Mouse (Mus musculus) erythroblast, embryonic 14.5 days (primary cell): Measurements from ENCODE around the gene Bms1. TPM values are rescaled to one million over a fixed set of nuclear protein-coding genes. Genes with fewer than 3 reads are reported as not detected.
A peak's percentile ranks its signal among the peaks of the same experiment; 100 is the strongest.

Experiments used
- H3K27me3 ChIP-seq: 2 replicates; pipeline ENCODE4 v1.6.1; 2012; ENCODE audit warnings: inconsistent platforms; ENCODE audit not compliant: control insufficient read depth
- H3K36me3 ChIP-seq: 2 replicates; pipeline ENCODE4 v1.6.1; 2012; ENCODE audit warnings: mild to moderate bottlenecking, inconsistent platforms; ENCODE audit not compliant: control insufficient read depth
- H3K4me1 ChIP-seq: 2 replicates; pipeline ENCODE4 v1.6.1; 2012; ENCODE audit warnings: inconsistent platforms; ENCODE audit not compliant: control insufficient read depth
- H3K4me3 ChIP-seq: replicated peaks from 2 replicates; pipeline ENCODE3; 2012; ENCODE audit warnings: moderate library complexity, mild to moderate bottlenecking, inconsistent platforms
- H3K9me3 ChIP-seq: 2 replicates; pipeline ENCODE4 v1.6.1; 2012; ENCODE audit warnings: low read length, inconsistent platforms, mixed read lengths; ENCODE audit not compliant: control insufficient read depth
- GATA1 ChIP-seq: IDR thresholded peaks from 2 replicates; pipeline ENCODE4 v1.6.1; 2012; ENCODE audit warnings: low read length, inconsistent platforms, mixed read lengths
- TAL1 ChIP-seq: IDR thresholded peaks from 3 replicates; pipeline ENCODE4 v1.6.1; 2012; ENCODE audit warnings: low read length, inconsistent platforms, mixed read lengths
- polyA plus RNA-seq: library from polyadenylated mRNA; stranded (reverse); fragments of >175 nt; gene quantifications from 2 replicates; pipeline ENCODE4 v1.2.3, GENCODE M21; 2012

The Bms1 gene
- 0.55 and 1.0 TPM in 2 replicates for polyA plus RNA-seq

GRCm38 (mm10) chr6:118419050-118419920 lies at the start of gene Bms1:
Gene Bms1, minus strand, starts transcription at chr6:118419474.
- H3K4me3 ChIP-seq = peak within 1 kb of the TSS; percentile 97
- no peaks in the 10 kb centered on the region for H3K27me3 ChIP-seq
- no peaks in the 10 kb centered on the region for H3K9me3 ChIP-seq
- peaks cover 19% of the 10 kb centered on the region for H3K4me1 ChIP-seq
- peaks cover 34% of the 10 kb centered on the region for H3K36me3 ChIP-seq
- TF ChIP-seq TAL1 (no peak), GATA1 (no peak)

- Histone ChIP-seq H3K4me1 (no peaks in the 10 kb centered on the region), H3K36me3 (no peaks in the 10 kb centered on the region; the same call in 1 of the 2 replicates), H3K27me3 (no peaks in the 10 kb centered on the region), H3K4me3 (no peak overlapping the region), H3K9me3 (no peaks in the 10 kb centered on the region)
- TF ChIP-seq TAL1 (no peak), GATA1 (no peak)
Measured at GRCm38 (mm10) chr6:118462069-118462705, 42.9 kb upstream of the Bms1 start.

GRCm38 (mm10) chr6:118457726-118458125 lies 38.5 kb upstream of the Bms1 start:
- Histone ChIP-seq H3K27me3 (no peaks in the 10 kb centered on the region), H3K4me3 (no peak overlapping the region), H3K4me1 (peaks cover 13% of the 10 kb centered on the region), H3K36me3 (no peaks in the 10 kb centered on the region), H3K9me3 (no peaks in the 10 kb centered on the region)
- TF ChIP-seq GATA1 = no peak
- TF ChIP-seq TAL1 = no peak

GRCm38 (mm10) chr6:118455042-118455631 lies 35.9 kb upstream of the Bms1 start, which contains the start of gene Zfp248:
Gene Zfp248, minus strand, starts transcription at chr6:118455528.
- TF ChIP-seq GATA1 = no peak
- TF ChIP-seq TAL1 = no peak
- Histone ChIP-seq H3K36me3 (no peaks in the 10 kb centered on the region), H3K4me3 (peak within 1 kb of the TSS; percentile 68), H3K4me1 (peaks cover 13% of the 10 kb centered on the region), H3K9me3 (no peaks in the 10 kb centered on the region), H3K27me3 (no peaks in the 10 kb centered on the region)

GRCm38 (mm10) chr6:118454452-118454851 lies 35.2 kb upstream of the Bms1 start:
- TF ChIP-seq GATA1 = no peak
- no peak for TF ChIP-seq TAL1
- H3K36me3 ChIP-seq = no peaks in the 10 kb centered on the region
- peaks cover 13% of the 10 kb centered on the region for H3K4me1 ChIP-seq
- H3K27me3 ChIP-seq = no peaks in the 10 kb centered on the region
- H3K9me3 ChIP-seq = no peaks in the 10 kb centered on the region
- peak overlapping the region; percentile 68 for H3K4me3 ChIP-seq

- Histone ChIP-seq H3K4me3 (no peak overlapping the region), H3K9me3 (peaks cover 6% of the 10 kb centered on the region), H3K27me3 (no peaks in the 10 kb centered on the region), H3K36me3 (peaks cover 11% of the 10 kb centered on the region), H3K4me1 (no peaks in the 10 kb centered on the region)
- TF ChIP-seq GATA1 = no peak
- no peak for TF ChIP-seq TAL1
Measured at GRCm38 (mm10) chr6:118431502-118431901, 12.2 kb upstream of the Bms1 start.

- H3K9me3 ChIP-seq = peaks cover 6% of the 10 kb centered on the region
- no peak overlapping the region for H3K4me3 ChIP-seq
- peaks cover 11% of the 10 kb centered on the region for H3K36me3 ChIP-seq
- H3K4me1 ChIP-seq = no peaks in the 10 kb centered on the region
- TF ChIP-seq GATA1 = no peak
- H3K27me3 ChIP-seq = no peaks in the 10 kb centered on the region
Measured at GRCm38 (mm10) chr6:118426666-118427065, 7.4 kb upstream of the Bms1 start.

GRCm38 (mm10) chr6:118410428-118410827 lies 8.8 kb downstream of the Bms1 start:
- H3K4me3 ChIP-seq = no peak overlapping the region
- H3K27me3 ChIP-seq = no peaks in the 10 kb centered on the region
- peaks cover 3% of the 10 kb centered on the region; the same call in 1 of the 2 replicates for H3K4me1 ChIP-seq
- TF ChIP-seq TAL1 (no peak), GATA1 (no peak)
- no peaks in the 10 kb centered on the region for H3K9me3 ChIP-seq
- H3K36me3 ChIP-seq = peaks cover 86% of the 10 kb centered on the region

- Histone ChIP-seq H3K36me3 (peaks cover 87% of the 10 kb centered on the region), H3K4me3 (no peak overlapping the region), H3K4me1 (peaks cover 3% of the 10 kb centered on the region; the same call in 1 of the 2 replicates), H3K9me3 (no peaks in the 10 kb centered on the region), H3K27me3 (no peaks in the 10 kb centered on the region)
- TF ChIP-seq GATA1 = no peak
- TF ChIP-seq TAL1 = no peak
Measured at GRCm38 (mm10) chr6:118408510-118408909, 10.8 kb downstream of the Bms1 start.
